Mouse (Mus musculus) liver, embryonic 14.5 days (tissue): ENCODE results near the gene Gmpr.
"Not testable (repeated sequence)": the region's sequence is repeated elsewhere in the genome, so short reads cannot be mapped to it uniquely, and the experiment has no call there.

ENCODE experiments used
- CTCF ChIP-seq: IDR thresholded peaks from 2 replicates; pipeline ENCODE4 v1.5.1; 2016; ENCODE audit warnings: antibody characterized with exemption, low read depth, control low read depth
- EP300 ChIP-seq: IDR thresholded peaks from 2 replicates; pipeline ENCODE4 v1.6.1; 2016; ENCODE audit warnings: antibody characterized with exemption, low read depth

DNA sequence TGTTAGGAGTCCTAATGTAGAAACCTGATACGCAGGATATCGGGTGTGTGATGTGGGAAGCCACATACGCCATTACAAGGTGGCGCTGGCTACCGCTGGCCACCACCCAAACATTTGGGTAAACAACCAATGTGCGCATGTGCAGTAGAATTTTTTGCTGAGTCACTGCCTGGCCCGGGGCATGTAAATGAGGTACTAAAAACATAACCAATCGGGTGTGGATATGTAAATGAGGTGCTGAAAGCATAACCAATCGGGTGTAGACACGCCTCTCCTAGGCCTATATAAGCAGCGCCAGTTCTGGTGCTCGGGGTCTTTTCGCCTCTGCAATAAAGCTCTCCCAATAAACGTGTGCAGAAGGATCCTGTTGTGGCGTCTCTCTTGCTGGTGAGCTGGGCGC, 23.3 kb upstream of the Gmpr start:
- TF ChIP-seq CTCF, EP300: not testable (repeated sequence)
